ENCODE assay signal across 14 mouse cellular contexts in the genomic region with DNA sequence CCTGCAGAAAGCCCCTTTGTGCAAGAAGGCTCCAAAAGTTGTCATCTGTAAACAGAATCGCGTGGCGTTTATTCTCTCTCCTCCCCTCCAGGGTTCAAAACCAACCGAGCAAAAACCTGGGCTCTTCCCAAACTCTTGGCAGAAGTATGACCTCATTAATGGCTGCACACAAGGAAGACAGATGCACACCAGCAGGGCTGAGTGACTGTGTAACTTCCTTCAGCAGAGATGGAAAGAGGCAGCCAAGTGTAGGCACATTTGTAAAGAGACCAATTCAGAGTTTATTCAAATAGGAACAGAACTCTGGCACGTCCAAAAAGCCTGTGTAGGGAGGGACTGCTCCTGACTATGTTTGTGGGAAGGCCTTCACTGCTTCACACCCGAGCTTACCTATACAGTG.
DNase-seq lines count a peak whose midpoint lies in the region; ATAC-seq lines count a peak whose summit lies in the region.
"Had no signal": no experiment of that assay in that cellular context is flagged by ENCODE, and none has a peak within 500 bp of the region (broad histone marks: within the 10 kb centered on the region; RNA-seq: fewer than 3 reads in every experiment).

No protein-coding gene starts in this region.

- H3K36me3 ChIP-seq in liver, embryonic 12.5 days, result no peaks in the 10 kb centered on the region
- H3K36me3 ChIP-seq: neural tube, embryonic 12.5 days had no signal

- 68% methylated on average over 6 of the region's 6 CpGs for WGBS in liver, embryonic 12.5 days (ENCODE audit: insufficient replicate concordance)

- H3K4me3 ChIP-seq in liver, embryonic 12.5 days, result no peak overlapping the region
- H3K4me3 ChIP-seq: embryonic facial prominence, embryonic 15.5 days; neural tube, embryonic 12.5 days had no signal

- H3K4me2 ChIP-seq in liver, embryonic 12.5 days, result no peak overlapping the region
- H3K4me2 ChIP-seq: embryonic facial prominence, embryonic 15.5 days; liver, embryonic 11.5 days; neural tube, embryonic 12.5 days had no signal

- no peaks in the 10 kb centered on the region; the same call in 1 of the 2 replicates for H3K4me1 ChIP-seq in liver, embryonic 12.5 days
- H3K4me1 ChIP-seq: neural tube, embryonic 12.5 days had no signal

- peak; percentile 44 for DNase-seq in layer of hippocampus, adult 11-12 months (ENCODE audit: low spot score)
- DNase-seq in layer of hippocampus, postnatal 25 days (ENCODE audit: extremely low spot score in 1 of 2, low spot score in 1 of 2), result no peak
- peak; percentile 27 to 38 for DNase-seq in cerebellum, adult 18-20 months
- DNase-seq in cerebellum, postnatal 10 days, result peak; percentile 72 to 77
- peak; percentile 32 to 36 for DNase-seq in layer of hippocampus, postnatal 10 days (ENCODE audit: low spot score in 2 of 2)
- DNase-seq: heart, adult 11 months; kidney, postnatal 14 days; thymus, adult 2 months had no signal

- H3K27me3 ChIP-seq in liver, embryonic 12.5 days (replicated peaks), result no peaks in the 10 kb centered on the region
- H3K27me3 ChIP-seq: embryonic facial prominence, embryonic 15.5 days; neural tube, embryonic 12.5 days had no signal

- H3K9me3 ChIP-seq in liver, embryonic 12.5 days (replicated peaks), result no peaks in the 10 kb centered on the region
- H3K9me3 ChIP-seq: embryonic facial prominence, embryonic 15.5 days; neural tube, embryonic 12.5 days had no signal

- no peak for ATAC-seq in megakaryocyte progenitor cell, adult 5-6 weeks (replicated peaks; ENCODE audit: poor library complexity)
- ATAC-seq in liver, embryonic 12.5 days, result no peak
- ATAC-seq: intestine, postnatal 0 days had no signal

- H3K9ac ChIP-seq in liver, embryonic 12.5 days, result no peak overlapping the region
- H3K9ac ChIP-seq: embryonic facial prominence, embryonic 15.5 days; neural tube, embryonic 12.5 days had no signal

- H3K27ac ChIP-seq in liver, embryonic 12.5 days, result no peak overlapping the region
- H3K27ac ChIP-seq: embryonic facial prominence, embryonic 15.5 days; neural tube, embryonic 12.5 days had no signal

Comparison
In these comparisons a context has a peak if more than half of its experiments do, and no peak if none do; other contexts are left out.
1. DNase-seq: peak in layer of hippocampus, adult 11-12 months (single experiment), cerebellum, adult 18-20 months (2 of 2), cerebellum, postnatal 10 days (2 of 2) and layer of hippocampus, postnatal 10 days (2 of 2); none in layer of hippocampus, postnatal 25 days (0 of 2).